Mouse (Mus musculus): ENCODE measurements at regions not wholly inside any gene's neighbourhood (a gene's known extent, or its start where the extent isn't known, plus 50 kb on each side); places are given as distances from the start of the nearest gene placed in this dataset.
"Not testable (repeated sequence)": the region's sequence is repeated elsewhere in the genome, so short reads cannot be mapped to it uniquely, and the experiment has no call there.

DNA sequence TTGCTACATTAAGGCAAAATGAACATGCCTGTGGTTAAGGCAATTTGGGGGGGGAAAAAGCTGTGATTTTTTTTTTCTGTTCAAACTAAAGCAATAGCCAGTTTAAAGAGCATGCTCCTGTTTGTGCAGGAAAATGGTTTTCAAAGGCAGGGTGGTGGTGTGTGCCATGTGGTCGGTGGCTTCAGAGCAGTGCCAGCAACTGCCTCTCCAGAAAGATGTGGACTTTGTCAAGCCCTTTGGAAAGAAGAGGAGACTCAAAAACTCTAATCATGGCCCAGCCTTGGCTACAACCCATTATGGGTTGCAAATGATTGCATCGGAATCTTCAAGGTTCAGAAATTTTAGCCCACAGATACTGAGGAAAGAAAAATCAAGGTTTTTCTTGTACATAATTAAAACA lies 382.4 kb upstream of the Arid1b start:
- no peak for DNase-seq (ENCODE audit: low spot score)
- WGBS = 84% methylated on average over 2 of the region's 2 CpGs

DNA sequence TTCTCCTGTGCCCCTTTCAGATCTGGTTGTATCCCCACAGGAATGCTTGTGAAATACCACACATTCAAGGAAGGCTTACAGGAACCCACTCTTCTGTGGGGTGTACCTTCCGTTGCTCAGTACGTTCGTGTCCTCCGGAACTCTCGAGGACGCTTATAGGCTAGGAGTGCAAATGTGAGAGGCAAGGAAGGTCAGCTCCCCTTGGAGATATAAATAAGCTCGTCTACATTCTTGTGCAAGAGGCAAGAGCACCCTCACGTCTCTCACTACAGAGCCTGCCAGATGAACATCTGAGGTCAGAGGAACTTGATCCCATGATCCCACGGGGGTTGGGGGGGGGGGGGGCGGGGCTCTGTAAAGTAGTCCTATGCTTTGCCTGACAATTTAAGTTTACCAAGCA lies 382.0 kb upstream of the Arid1b start:
- H3K36me3 ChIP-seq (ENCODE audit: control insufficient read depth, insufficient read depth, low read length) = no peaks in the 10 kb centered on the region
- H3K4me2 ChIP-seq (ENCODE audit: low read length) = no peak overlapping the region
- DNase-seq (ENCODE audit: low spot score) = no peak
- no peaks in the 10 kb centered on the region for H3K4me1 ChIP-seq (replicated peaks; ENCODE audit: control insufficient read depth, insufficient read depth, low read length)
- WGBS = 51% methylated on average over 10 of the region's 10 CpGs
- H3K9ac ChIP-seq (ENCODE audit: low read length) = no peak overlapping the region
- no peak for ATAC-seq (replicated peaks; ENCODE audit: low FRiP score, low TSS enrichment, low read depth)
- no peak overlapping the region for H3K27ac ChIP-seq (ENCODE audit: low read depth)
- peaks cover 3% of the 10 kb centered on the region; the same call in 1 of the 2 replicates for H3K9me3 ChIP-seq (ENCODE audit: control insufficient read depth, low read length)
- no peak overlapping the region for H3K4me3 ChIP-seq (ENCODE audit: low read depth, low read length)
- no peaks in the 10 kb centered on the region for H3K27me3 ChIP-seq (replicated peaks; ENCODE audit: control insufficient read depth, insufficient read depth, low read length)

More for the DNA sequence above, 382.4 kb upstream of the Arid1b start:
- Histone ChIP-seq H3K9ac (ENCODE audit: low read length) (no peak overlapping the region), H3K9me3 (ENCODE audit: control insufficient read depth, low read length) (peaks cover 3% of the 10 kb centered on the region; the same call in 1 of the 2 replicates), H3K4me3 (ENCODE audit: low read depth, low read length) (no peak overlapping the region), H3K4me1 (replicated peaks; ENCODE audit: control insufficient read depth, insufficient read depth, low read length) (no peaks in the 10 kb centered on the region), H3K27ac (ENCODE audit: low read depth) (no peak overlapping the region), H3K27me3 (replicated peaks; ENCODE audit: control insufficient read depth, insufficient read depth, low read length) (no peaks in the 10 kb centered on the region), H3K36me3 (ENCODE audit: control insufficient read depth, insufficient read depth, low read length) (no peaks in the 10 kb centered on the region), H3K4me2 (ENCODE audit: low read length) (no peak overlapping the region)
- ATAC-seq (replicated peaks; ENCODE audit: low FRiP score, low TSS enrichment, low read depth) = no peak

DNA sequence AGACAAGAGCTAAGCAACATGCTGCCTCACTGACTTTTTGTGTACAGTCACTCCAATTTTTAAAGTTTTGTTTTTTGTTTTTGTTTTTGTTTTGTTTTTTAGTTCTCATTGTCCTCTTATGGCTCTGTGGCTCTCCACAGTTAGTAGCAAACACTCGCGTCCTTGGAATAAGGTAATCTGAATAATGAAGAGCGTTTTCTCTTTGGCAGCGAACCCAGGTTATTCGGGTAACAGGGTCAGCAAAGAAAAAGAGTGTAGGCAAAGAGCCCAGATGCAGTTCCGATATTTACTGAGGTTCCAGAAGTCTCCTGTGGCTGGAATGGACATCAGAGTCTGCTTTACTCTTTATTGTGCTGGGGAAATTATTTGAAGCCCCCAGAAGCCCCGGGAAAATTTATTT lies 381.4 kb upstream of the Arid1b start:
- Histone ChIP-seq H3K4me2 (ENCODE audit: low read length) (no peak overlapping the region), H3K4me3 (ENCODE audit: low read depth, low read length) (no peak overlapping the region), H3K36me3 (ENCODE audit: control insufficient read depth, insufficient read depth, low read length) (no peaks in the 10 kb centered on the region), H3K4me1 (replicated peaks; ENCODE audit: control insufficient read depth, insufficient read depth, low read length) (no peaks in the 10 kb centered on the region), H3K9ac (ENCODE audit: low read length) (no peak overlapping the region), H3K27ac (ENCODE audit: low read depth) (no peak overlapping the region), H3K27me3 (replicated peaks; ENCODE audit: control insufficient read depth, insufficient read depth, low read length) (no peaks in the 10 kb centered on the region), H3K9me3 (ENCODE audit: control insufficient read depth, low read length) (peaks cover 3% of the 10 kb centered on the region; the same call in 1 of the 2 replicates)
- ATAC-seq (replicated peaks; ENCODE audit: low FRiP score, low TSS enrichment, low read depth) (no peak), DNase-seq (ENCODE audit: low spot score) (no peak)
- WGBS = 89% methylated on average over 7 of the region's 7 CpGs

DNA sequence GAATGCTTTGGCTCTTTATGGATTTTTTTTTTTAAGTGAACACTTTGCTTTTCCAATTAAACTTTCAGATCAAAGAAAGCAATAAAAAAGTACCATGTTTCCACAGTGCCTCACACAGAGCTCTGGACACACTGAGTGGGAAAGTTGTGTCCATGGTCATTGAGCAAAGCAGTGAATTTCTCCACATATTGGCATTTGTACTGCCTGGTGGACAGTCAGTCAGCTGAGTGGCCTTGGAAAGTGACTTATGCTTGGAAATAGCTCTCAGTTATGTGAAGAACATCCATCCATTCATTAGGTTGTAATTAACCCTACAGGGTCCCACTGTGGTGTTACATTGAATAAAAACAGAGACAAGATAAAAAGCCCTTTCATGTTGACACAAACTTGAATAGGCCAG lies 373.8 kb upstream of the Arid1b start:
- DNase-seq (ENCODE audit: low spot score) (no peak), ATAC-seq (replicated peaks; ENCODE audit: low FRiP score, low TSS enrichment, low read depth) (no peak)
- Histone ChIP-seq H3K4me3 (ENCODE audit: low read depth, low read length) (no peak overlapping the region), H3K36me3 (ENCODE audit: control insufficient read depth, insufficient read depth, low read length) (no peaks in the 10 kb centered on the region), H3K9ac (ENCODE audit: low read length) (no peak overlapping the region), H3K4me1 (replicated peaks; ENCODE audit: control insufficient read depth, insufficient read depth, low read length) (no peaks in the 10 kb centered on the region), H3K4me2 (ENCODE audit: low read length) (no peak overlapping the region), H3K27me3 (replicated peaks; ENCODE audit: control insufficient read depth, insufficient read depth, low read length) (no peaks in the 10 kb centered on the region), H3K27ac (ENCODE audit: low read depth) (no peak overlapping the region), H3K9me3 (ENCODE audit: control insufficient read depth, low read length) (no peaks in the 10 kb centered on the region)

DNA sequence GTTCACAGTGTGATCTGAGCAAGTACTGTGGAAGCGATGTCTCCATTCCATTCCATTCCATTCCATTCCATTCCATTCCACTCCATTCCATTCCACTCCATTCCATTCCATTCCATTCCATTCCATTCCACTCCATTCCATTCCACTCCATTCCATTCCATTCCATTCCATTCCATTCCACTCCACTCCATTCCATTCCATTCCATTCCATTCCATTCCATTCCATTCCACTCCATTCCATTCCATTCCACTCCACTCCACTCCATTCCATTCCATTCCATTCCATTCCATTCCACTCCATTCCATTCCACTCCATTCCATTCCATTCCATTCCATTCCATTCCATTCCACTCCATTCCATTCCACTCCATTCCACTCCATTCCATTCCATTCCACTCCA lies 368.0 kb upstream of the Arid1b start:
- not testable (repeated sequence) for H3K4me3 ChIP-seq (ENCODE audit: low read depth, low read length); H3K9me3 ChIP-seq (ENCODE audit: control insufficient read depth, low read length); H3K4me1 ChIP-seq (replicated peaks; ENCODE audit: control insufficient read depth, insufficient read depth, low read length); H3K27ac ChIP-seq (ENCODE audit: low read depth); ATAC-seq (replicated peaks; ENCODE audit: low FRiP score, low TSS enrichment, low read depth); H3K4me2 ChIP-seq (ENCODE audit: low read length); H3K27me3 ChIP-seq (replicated peaks; ENCODE audit: control insufficient read depth, insufficient read depth, low read length); H3K36me3 ChIP-seq (ENCODE audit: control insufficient read depth, insufficient read depth, low read length); H3K9ac ChIP-seq (ENCODE audit: low read length); DNase-seq (ENCODE audit: low spot score)
- WGBS = 93% methylated on average over 1 of the region's 1 CpGs

DNA sequence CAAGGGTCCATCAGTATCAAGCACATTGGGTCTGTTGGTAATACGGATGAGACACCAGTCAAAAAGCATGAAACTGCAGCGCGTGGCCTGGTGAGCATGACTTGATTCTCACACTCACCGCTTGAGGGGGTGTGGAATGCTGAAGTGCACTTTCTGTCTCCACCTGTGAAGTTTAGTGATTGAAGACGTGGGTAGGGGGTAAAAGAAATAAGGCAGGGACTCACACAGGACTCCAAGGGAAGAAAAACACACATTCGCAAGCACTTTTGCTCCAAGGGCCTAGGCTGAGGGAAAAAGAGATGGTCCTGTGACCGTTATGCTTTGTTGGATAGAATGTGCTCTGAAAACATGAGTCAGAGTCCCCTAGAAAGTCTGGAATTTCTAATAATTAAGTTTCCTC lies 366.6 kb upstream of the Arid1b start:
- H3K9me3 ChIP-seq (ENCODE audit: control insufficient read depth, low read length) = no peaks in the 10 kb centered on the region
- H3K36me3 ChIP-seq (ENCODE audit: control insufficient read depth, insufficient read depth, low read length) = no peaks in the 10 kb centered on the region
- DNase-seq (ENCODE audit: low spot score) (no peak), ATAC-seq (replicated peaks; ENCODE audit: low FRiP score, low TSS enrichment, low read depth) (no peak)
- H3K4me3 ChIP-seq (ENCODE audit: low read depth, low read length) = no peak overlapping the region
- H3K9ac ChIP-seq (ENCODE audit: low read length) = no peak overlapping the region
- no peaks in the 10 kb centered on the region for H3K27me3 ChIP-seq (replicated peaks; ENCODE audit: control insufficient read depth, insufficient read depth, low read length)
- no peak overlapping the region for H3K27ac ChIP-seq (ENCODE audit: low read depth)
- H3K4me2 ChIP-seq (ENCODE audit: low read length) = no peak overlapping the region
- WGBS = 88% methylated on average over 7 of the region's 7 CpGs
- no peaks in the 10 kb centered on the region for H3K4me1 ChIP-seq (replicated peaks; ENCODE audit: control insufficient read depth, insufficient read depth, low read length)

DNA sequence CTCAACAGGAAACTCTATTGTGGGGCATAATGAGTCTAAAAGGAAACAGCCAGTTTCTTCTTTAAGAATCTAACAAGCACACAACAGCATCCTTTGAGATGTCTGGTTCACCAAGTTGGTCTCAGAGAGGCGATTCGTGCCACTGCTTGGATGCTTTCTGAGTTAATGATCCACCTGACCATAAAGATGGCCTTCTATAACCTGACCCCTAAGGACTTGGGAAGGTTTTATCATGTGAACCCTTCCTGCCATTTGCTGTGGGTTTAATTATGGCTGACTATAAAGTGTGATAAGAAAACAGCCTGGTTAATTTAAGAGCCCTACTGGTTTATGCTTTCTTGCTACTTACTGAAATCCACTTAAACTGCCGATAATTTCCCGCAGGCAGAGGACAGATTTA lies 363.0 kb upstream of the Arid1b start:
- DNase-seq (ENCODE audit: low spot score) (no peak), ATAC-seq (replicated peaks; ENCODE audit: low FRiP score, low TSS enrichment, low read depth) (no peak)
- Histone ChIP-seq H3K27ac (ENCODE audit: low read depth) (no peak overlapping the region), H3K4me1 (replicated peaks; ENCODE audit: control insufficient read depth, insufficient read depth, low read length) (no peaks in the 10 kb centered on the region), H3K9ac (ENCODE audit: low read length) (no peak overlapping the region), H3K27me3 (replicated peaks; ENCODE audit: control insufficient read depth, insufficient read depth, low read length) (no peaks in the 10 kb centered on the region), H3K4me2 (ENCODE audit: low read length) (no peak overlapping the region), H3K9me3 (ENCODE audit: control insufficient read depth, low read length) (no peaks in the 10 kb centered on the region), H3K36me3 (ENCODE audit: control insufficient read depth, insufficient read depth, low read length) (no peaks in the 10 kb centered on the region), H3K4me3 (ENCODE audit: low read depth, low read length) (no peak overlapping the region)
- 69% methylated on average over 4 of the region's 4 CpGs for WGBS

DNA sequence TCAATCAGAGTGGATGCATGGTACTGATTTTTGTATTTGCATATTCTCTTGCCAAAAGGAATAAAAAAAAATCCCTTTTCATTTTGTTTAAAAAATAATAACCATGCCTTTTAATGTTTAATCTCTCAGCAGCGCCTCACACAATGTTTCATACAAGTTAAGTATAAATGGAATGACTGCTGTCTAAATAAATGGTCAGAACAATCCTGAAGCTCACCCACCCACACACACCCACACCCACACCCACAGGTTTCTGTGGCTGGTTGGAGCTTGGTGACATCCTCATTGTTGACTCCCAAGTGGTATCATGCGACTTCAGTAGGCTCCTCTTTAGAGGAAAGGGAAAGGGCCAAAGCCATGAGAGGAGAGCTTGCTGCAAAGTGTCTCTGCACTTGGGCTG lies 361.6 kb upstream of the Arid1b start:
- Histone ChIP-seq H3K4me1 (replicated peaks; ENCODE audit: control insufficient read depth, insufficient read depth, low read length) (no peaks in the 10 kb centered on the region), H3K4me3 (ENCODE audit: low read depth, low read length) (no peak overlapping the region), H3K4me2 (ENCODE audit: low read length) (no peak overlapping the region), H3K9ac (ENCODE audit: low read length) (no peak overlapping the region), H3K27ac (ENCODE audit: low read depth) (no peak overlapping the region), H3K36me3 (ENCODE audit: control insufficient read depth, insufficient read depth, low read length) (no peaks in the 10 kb centered on the region), H3K27me3 (replicated peaks; ENCODE audit: control insufficient read depth, insufficient read depth, low read length) (no peaks in the 10 kb centered on the region), H3K9me3 (ENCODE audit: control insufficient read depth, low read length) (no peaks in the 10 kb centered on the region)
- DNase-seq (ENCODE audit: low spot score) (no peak), ATAC-seq (replicated peaks; ENCODE audit: low FRiP score, low TSS enrichment, low read depth) (no peak)
- WGBS = 85% methylated on average over 2 of the region's 2 CpGs

DNA sequence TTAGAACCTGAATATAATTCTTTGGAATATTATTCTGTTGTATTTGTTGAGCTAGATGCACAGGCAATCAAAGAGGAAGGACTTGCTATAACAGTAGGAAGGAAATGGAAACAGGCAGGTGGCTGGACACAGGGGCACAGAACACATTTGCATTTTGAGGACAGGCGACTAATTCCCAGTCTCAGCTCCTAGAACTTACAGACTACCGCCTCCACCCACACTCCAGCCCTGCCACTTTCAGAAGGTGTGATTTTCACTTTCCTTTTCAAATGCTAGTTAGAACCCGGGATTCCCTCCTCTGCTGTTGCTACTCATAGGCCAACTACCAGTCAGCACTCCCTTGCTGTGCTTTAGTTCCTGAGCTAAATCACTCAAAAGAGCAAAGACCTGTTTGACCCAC lies 360.4 kb upstream of the Arid1b start:
- H3K27ac ChIP-seq (ENCODE audit: low read depth) = no peak overlapping the region
- ATAC-seq (replicated peaks; ENCODE audit: low FRiP score, low TSS enrichment, low read depth) = no peak
- no peaks in the 10 kb centered on the region for H3K9me3 ChIP-seq (ENCODE audit: control insufficient read depth, low read length)
- no peak overlapping the region for H3K9ac ChIP-seq (ENCODE audit: low read length)
- H3K36me3 ChIP-seq (ENCODE audit: control insufficient read depth, insufficient read depth, low read length) = no peaks in the 10 kb centered on the region
- 57% methylated on average over 3 of the region's 3 CpGs for WGBS
- no peaks in the 10 kb centered on the region for H3K4me1 ChIP-seq (replicated peaks; ENCODE audit: control insufficient read depth, insufficient read depth, low read length)
- no peak for DNase-seq (ENCODE audit: low spot score)
- no peak overlapping the region for H3K4me2 ChIP-seq (ENCODE audit: low read length)
- no peak overlapping the region for H3K4me3 ChIP-seq (ENCODE audit: low read depth, low read length)
- no peaks in the 10 kb centered on the region for H3K27me3 ChIP-seq (replicated peaks; ENCODE audit: control insufficient read depth, insufficient read depth, low read length)

Measured in intestine, embryonic 14.5 days (tissue).